Mouse (Mus musculus) hindbrain, embryonic 14.5 days (tissue): Measurements from ENCODE around the gene Pde8b. TPM values are rescaled to one million over a fixed set of nuclear protein-coding genes. Genes with fewer than 3 reads are reported as not detected.

Experiments
- ATAC-seq: fragments of 200-750 bp; cut with Nextera tagmentation; 2 replicates; pipeline ENCODE4 v1.8.0; 2017; ENCODE audit warnings: moderate number of reproducible peaks, mild to moderate bottlenecking, moderate TSS enrichment, moderate library complexity; ENCODE audit not compliant: low FRiP score
- DNase-seq: peaks from one replicate; pipeline ENCODE4 v3.0.0-alpha.2; 2015; ENCODE audit warnings: low spot score
- H3K27ac ChIP-seq: fragments of 300-500 bp; sonication (generic); 2 replicates; pipeline ENCODE4 v1.5.1; 2014; ENCODE audit warnings: mild to moderate bottlenecking, moderate library complexity
- H3K27me3 ChIP-seq: fragments of 300-500 bp; sonication (generic); 2 replicates; pipeline ENCODE4 v1.6.1; 2014; ENCODE audit warnings: mild to moderate bottlenecking, low read length, mixed read lengths; ENCODE audit not compliant: control insufficient read depth, insufficient read depth
- H3K36me3 ChIP-seq: fragments of 300-500 bp; sonication (generic); replicated peaks from 2 replicates; pipeline ENCODE4 v1.6.1; 2014; ENCODE audit not compliant: control insufficient read depth, insufficient read depth
- H3K4me1 ChIP-seq: fragments of 300-500 bp; sonication (generic); replicated peaks from 2 replicates; pipeline ENCODE4 v1.6.1; 2014; ENCODE audit warnings: antibody characterized with exemption, low read length, mixed read lengths; ENCODE audit not compliant: control insufficient read depth, insufficient read depth
- H3K4me2 ChIP-seq: fragments of 300-500 bp; sonication (generic); replicated peaks from 2 replicates; pipeline ENCODE4 v1.6.1; 2014; ENCODE audit warnings: mild to moderate bottlenecking, moderate library complexity
- H3K4me3 ChIP-seq: fragments of 300-500 bp; sonication (generic); replicated peaks from 2 replicates; pipeline ENCODE4 v1.5.1; 2014; ENCODE audit warnings: mild to moderate bottlenecking, low read length
- H3K9ac ChIP-seq: fragments of 300-500 bp; sonication (generic); 2 replicates; pipeline ENCODE4 v1.6.1; 2014
- H3K9me3 ChIP-seq: fragments of 300-500 bp; sonication (generic); 2 replicates; pipeline ENCODE4 v1.6.1; 2016; ENCODE audit warnings: low read length; ENCODE audit not compliant: control insufficient read depth
- WGBS: fragments of 180-500 bp; shearing (Covaris S2); extraction: QIAGEN DNeasy Blood & Tissue Kit; methylation state at CpG from one replicate; pipeline ENCODE4 v1.1.7; 2014; 5-methylcytosine and 5-hydroxymethylcytosine counted together
- polyA plus RNA-seq: library from polyadenylated mRNA; unstranded; fragments of >200 nt; fragmentation: Nextera tagmentation; extraction: Ambion mirVana; gene quantifications from 2 replicates; pipeline ENCODE4 v1.2.1, GENCODE M21; 2014

Gene Pde8b
- polyA plus RNA-seq, 1 experiment from 2014 or later, result 8.0 TPM

DNA sequence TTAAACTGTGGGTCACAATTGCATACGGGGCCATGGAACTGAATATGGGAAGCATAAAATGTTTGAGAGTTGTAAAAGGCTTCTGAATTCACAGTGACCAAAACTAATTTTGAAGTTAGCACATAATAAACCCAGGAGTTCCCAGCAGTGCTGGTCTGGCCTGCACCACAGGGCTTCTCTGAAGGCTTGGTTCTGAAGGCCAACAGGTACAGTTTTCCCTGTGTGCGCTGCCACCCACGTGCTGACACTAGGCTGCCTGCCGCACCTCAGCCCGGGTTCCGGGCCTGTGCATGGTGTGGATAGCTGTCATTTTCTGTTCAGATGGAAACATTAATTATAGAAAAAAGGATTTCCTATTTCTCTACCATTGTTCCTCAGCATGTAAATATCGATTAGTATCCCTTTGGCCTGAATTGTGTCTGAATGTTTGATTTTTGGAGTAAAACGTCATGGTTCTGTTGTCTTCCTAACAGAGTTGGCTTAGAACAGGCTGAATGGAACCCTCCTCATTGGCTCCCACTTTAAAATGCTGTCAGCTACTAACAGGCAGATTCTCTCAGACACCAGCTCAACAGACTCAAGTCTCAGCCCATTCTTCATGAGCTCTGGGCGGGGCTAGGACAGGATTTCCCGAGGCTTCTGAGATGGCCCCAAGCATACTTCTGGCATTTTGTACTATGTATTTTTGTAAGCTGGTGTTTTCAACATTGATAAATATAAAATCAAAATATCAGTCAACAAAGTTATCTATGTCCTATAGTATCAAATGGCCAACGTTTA lies 193.4 kb downstream of the Pde8b start:
- H3K4me1 ChIP-seq, result no peaks in the 10 kb centered on the region
- H3K4me2 ChIP-seq, result no peak overlapping the region
- 90% methylated on average over 11 of the region's 11 CpGs for WGBS
- no peak for DNase-seq
- no peak for ATAC-seq
- H3K9me3 ChIP-seq, result no peaks in the 10 kb centered on the region
- no peak overlapping the region for H3K9ac ChIP-seq
- H3K27ac ChIP-seq, result no peak overlapping the region
- H3K36me3 ChIP-seq, result no peaks in the 10 kb centered on the region
- H3K4me3 ChIP-seq, result no peak overlapping the region
- H3K27me3 ChIP-seq, result no peaks in the 10 kb centered on the region

- H3K4me3 ChIP-seq, result no peak overlapping the region
- no peak overlapping the region for H3K27ac ChIP-seq
- ATAC-seq (no peak), DNase-seq (no peak)
- 74% methylated on average over 1 of the region's 1 CpGs for WGBS
- H3K9me3 ChIP-seq, result no peaks in the 10 kb centered on the region
- H3K27me3 ChIP-seq, result no peaks in the 10 kb centered on the region
- no peaks in the 10 kb centered on the region for H3K4me1 ChIP-seq
- H3K9ac ChIP-seq, result no peak overlapping the region
- no peak overlapping the region for H3K4me2 ChIP-seq
- no peaks in the 10 kb centered on the region for H3K36me3 ChIP-seq
These were observed 194.3 kb downstream of the Pde8b start for GRCm38 (mm10) chr13:95055742-95056388.

GRCm38 (mm10) chr13:95052421-95052820 lies 197.7 kb downstream of the Pde8b start:
- Histone ChIP-seq H3K9ac (no peak overlapping the region), H3K9me3 (no peaks in the 10 kb centered on the region), H3K4me1 (no peaks in the 10 kb centered on the region), H3K36me3 (no peaks in the 10 kb centered on the region), H3K4me2 (no peak overlapping the region), H3K27me3 (no peaks in the 10 kb centered on the region), H3K4me3 (no peak overlapping the region), H3K27ac (no peak overlapping the region)
- ATAC-seq (no peak), DNase-seq (no peak)
- WGBS, result 92% methylated on average over 3 of the region's 3 CpGs

GRCm38 (mm10) chr13:95050398-95050797 lies 199.7 kb downstream of the Pde8b start:
- ATAC-seq, result no peak
- Histone ChIP-seq H3K9me3 (no peaks in the 10 kb centered on the region), H3K4me2 (no peak overlapping the region), H3K27ac (no peak overlapping the region), H3K4me3 (no peak overlapping the region), H3K27me3 (no peaks in the 10 kb centered on the region), H3K4me1 (no peaks in the 10 kb centered on the region), H3K9ac (no peak overlapping the region), H3K36me3 (no peaks in the 10 kb centered on the region)
- no peak for DNase-seq
- 88% methylated on average over 4 of the region's 4 CpGs for WGBS

GRCm38 (mm10) chr13:95044108-95044507 lies 206.0 kb downstream of the Pde8b start:
- ATAC-seq (no peak), DNase-seq (no peak)
- H3K27me3 ChIP-seq, result no peaks in the 10 kb centered on the region
- 57% methylated on average over 1 of the region's 1 CpGs for WGBS
- H3K4me3 ChIP-seq, result no peak overlapping the region
- no peak overlapping the region for H3K9ac ChIP-seq
- H3K36me3 ChIP-seq, result no peaks in the 10 kb centered on the region
- no peak overlapping the region for H3K4me2 ChIP-seq
- H3K4me1 ChIP-seq, result no peaks in the 10 kb centered on the region
- no peaks in the 10 kb centered on the region for H3K9me3 ChIP-seq
- no peak overlapping the region for H3K27ac ChIP-seq

DNA sequence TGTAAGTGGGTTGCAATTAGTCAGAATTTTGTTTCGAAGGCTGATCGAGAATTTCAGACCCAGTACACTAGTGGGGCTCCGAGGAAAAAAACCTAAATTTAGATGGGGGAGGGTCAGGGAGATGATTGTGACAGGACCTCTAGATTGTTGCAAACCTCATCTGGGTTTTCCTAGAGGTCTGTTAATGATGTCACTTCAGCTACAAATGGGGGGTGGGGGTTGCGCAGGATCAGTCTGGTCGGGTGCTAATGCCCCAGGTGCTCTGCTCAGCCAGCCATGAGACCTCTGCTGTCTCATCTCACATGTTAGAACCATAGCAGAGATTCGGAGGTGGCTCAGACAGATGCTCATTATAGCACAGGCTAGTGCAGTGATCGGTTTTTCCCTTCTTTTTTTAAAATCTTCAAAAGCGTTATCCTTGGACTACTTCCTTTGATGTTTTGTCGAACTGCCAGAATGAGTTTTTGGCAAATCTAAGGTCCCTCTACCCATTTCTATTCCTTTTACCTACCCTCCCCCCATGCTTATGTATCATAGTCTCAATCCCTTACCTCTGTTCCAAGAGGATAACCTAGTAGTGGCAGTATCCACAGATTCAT lies 209.9 kb downstream of the Pde8b start:
- Histone ChIP-seq H3K9ac (no peak overlapping the region), H3K9me3 (no peaks in the 10 kb centered on the region), H3K36me3 (no peaks in the 10 kb centered on the region), H3K27me3 (no peaks in the 10 kb centered on the region), H3K4me1 (no peaks in the 10 kb centered on the region), H3K4me2 (no peak overlapping the region), H3K27ac (no peak overlapping the region), H3K4me3 (no peak overlapping the region)
- ATAC-seq, result no peak
- 81% methylated on average over 9 of the region's 9 CpGs for WGBS
- DNase-seq, result no peak

GRCm38 (mm10) chr13:95038200-95038599 lies 211.9 kb downstream of the Pde8b start:
- no peak overlapping the region for H3K27ac ChIP-seq

GRCm38 (mm10) chr13:95034715-95035114 lies 215.4 kb downstream of the Pde8b start:
- Histone ChIP-seq H3K27ac (no peak overlapping the region), H3K4me3 (no peak overlapping the region), H3K9me3 (no peaks in the 10 kb centered on the region), H3K9ac (no peak overlapping the region), H3K27me3 (no peaks in the 10 kb centered on the region), H3K4me2 (no peak overlapping the region), H3K36me3 (no peaks in the 10 kb centered on the region), H3K4me1 (0 out of 2 replicates have a peak, but pooled peaks cover 2% of the 10 kb centered on the region)
- whole genome bisulfite sequencing, result 86% methylated on average over 2 of the region's 2 CpGs
- ATAC-seq (no peak), DNase-seq (no peak)

More at GRCm38 (mm10) chr13:95038200-95038599, 211.9 kb downstream of the Pde8b start:
- Histone ChIP-seq H3K27me3 (no peaks in the 10 kb centered on the region), H3K4me1 (0 out of 2 replicates have a peak, but pooled peaks cover 2% of the 10 kb centered on the region), H3K9me3 (no peaks in the 10 kb centered on the region), H3K9ac (no peak overlapping the region), H3K36me3 (no peaks in the 10 kb centered on the region), H3K4me3 (no peak overlapping the region), H3K4me2 (no peak overlapping the region)
- WGBS, result 91% methylated on average over 4 of the region's 4 CpGs
- no peak for ATAC-seq
- DNase-seq, result no peak

DNA sequence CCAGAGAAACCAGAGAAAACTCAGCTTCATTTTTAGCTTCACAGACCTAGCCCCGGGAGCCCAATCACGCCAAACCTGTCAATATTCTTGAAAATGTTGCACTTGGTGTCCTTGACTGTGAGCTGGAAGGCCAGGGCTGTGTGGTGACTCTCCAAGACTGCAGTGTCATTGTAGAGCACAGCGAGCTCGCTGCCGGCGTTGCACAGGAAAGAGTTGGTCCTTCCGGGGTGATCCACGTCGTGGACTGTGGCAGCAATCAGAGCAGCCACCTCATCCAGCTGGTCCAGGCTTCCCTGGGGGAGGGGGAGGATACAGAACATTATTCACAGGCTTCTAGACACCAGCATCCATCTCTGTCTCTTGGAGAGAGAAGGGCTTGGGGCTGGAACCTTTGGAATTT lies 216.0 kb downstream of the Pde8b start:
- Histone ChIP-seq H3K9ac (no peak overlapping the region), H3K4me3 (no peak overlapping the region), H3K36me3 (no peaks in the 10 kb centered on the region), H3K9me3 (no peaks in the 10 kb centered on the region), H3K27ac (no peak overlapping the region), H3K27me3 (no peaks in the 10 kb centered on the region), H3K4me1 (0 out of 2 replicates have a peak, but pooled peaks cover 2% of the 10 kb centered on the region), H3K4me2 (no peak overlapping the region)
- no peak for ATAC-seq
- WGBS, result 80% methylated on average over 9 of the region's 9 CpGs
- no peak for DNase-seq
